Mouse (Mus musculus) megakaryocyte, embryonic 14.5 days (primary cell): ENCODE results near the gene Gamt. TPM values are rescaled to one million over a fixed set of nuclear protein-coding genes. Genes with fewer than 3 reads are reported as not detected.
A peak's percentile ranks its signal among the peaks of the same experiment; 100 is the strongest.
"Not testable (repeated sequence)": the region's sequence is repeated elsewhere in the genome, so short reads cannot be mapped to it uniquely, and the experiment has no call there.

Experiments used
- H3K27me3 ChIP-seq: replicated peaks from 2 replicates; pipeline ENCODE3; 2012; ENCODE audit warnings: inconsistent platforms
- H3K36me3 ChIP-seq: replicated peaks from 2 replicates; pipeline ENCODE3; 2012; ENCODE audit warnings: low read length, inconsistent platforms, mixed read lengths
- H3K4me1 ChIP-seq: 2 replicates; pipeline ENCODE4 v1.6.1; 2012; ENCODE audit warnings: inconsistent platforms
- H3K4me3 ChIP-seq: replicated peaks from 2 replicates; pipeline ENCODE3; 2012; ENCODE audit warnings: moderate library complexity, mild to moderate bottlenecking, inconsistent platforms
- H3K9me3 ChIP-seq: 2 replicates; pipeline ENCODE4 v1.6.1; 2012; ENCODE audit warnings: inconsistent platforms
- FLI1 ChIP-seq: IDR thresholded peaks from 2 replicates; pipeline ENCODE4 v1.6.1; 2012; ENCODE audit warnings: low read length, inconsistent platforms, mixed read lengths
- GATA1 ChIP-seq: IDR thresholded peaks from 3 replicates; pipeline ENCODE4 v1.6.1; 2012; ENCODE audit warnings: mixed read lengths, low read length, inconsistent platforms, borderline replicate concordance
- polyA plus RNA-seq: library from polyadenylated mRNA; stranded (reverse); fragments of >175 nt; gene quantifications from 2 replicates; pipeline ENCODE4 v1.2.3, GENCODE M21; 2012; ENCODE audit warnings: low replicate concordance; ENCODE audit not compliant: insufficient read depth

Gene Gamt
- polyA plus RNA-seq, 1 experiment = 3.2 TPM

DNA sequence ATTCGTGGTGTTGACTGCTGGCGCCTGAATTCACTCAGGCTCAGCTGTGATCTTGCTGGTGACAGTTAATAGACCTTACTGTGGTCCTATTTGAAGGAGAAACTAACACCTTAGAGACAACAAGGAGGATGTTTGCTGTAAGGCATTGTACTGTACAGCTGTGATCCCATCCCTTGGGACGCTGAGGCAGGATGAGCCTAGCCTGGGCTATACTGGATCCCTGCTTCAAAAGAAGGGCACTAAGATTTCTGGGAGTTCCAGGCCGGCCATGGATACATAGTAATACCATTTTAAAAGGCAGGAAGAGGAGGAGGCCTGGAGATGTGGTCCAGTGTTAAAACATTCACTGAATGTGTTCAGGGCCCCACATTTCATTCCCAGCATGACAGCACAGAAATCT lies 10.2 kb downstream of the Gamt start:
- H3K9me3 ChIP-seq = no peaks in the 10 kb centered on the region
- H3K4me3 ChIP-seq = peak overlapping the region; percentile 96
- no peak for TF ChIP-seq FLI1
- no peak for TF ChIP-seq GATA1
- peaks cover 68% of the 10 kb centered on the region for H3K4me1 ChIP-seq
- peaks cover 2% of the 10 kb centered on the region for H3K27me3 ChIP-seq
- peaks cover 48% of the 10 kb centered on the region for H3K36me3 ChIP-seq

- Histone ChIP-seq H3K36me3 (peaks cover 43% of the 10 kb centered on the region), H3K9me3 (no peaks in the 10 kb centered on the region), H3K27me3 (peaks cover 2% of the 10 kb centered on the region), H3K4me3 (peak overlapping the region; percentile 96), H3K4me1 (peaks cover 73% of the 10 kb centered on the region)
- no peak for TF ChIP-seq GATA1
- no peak for TF ChIP-seq FLI1
Observed at GRCm38 (mm10) chr10:80250059-80250458, 10.8 kb downstream of the Gamt start.

DNA sequence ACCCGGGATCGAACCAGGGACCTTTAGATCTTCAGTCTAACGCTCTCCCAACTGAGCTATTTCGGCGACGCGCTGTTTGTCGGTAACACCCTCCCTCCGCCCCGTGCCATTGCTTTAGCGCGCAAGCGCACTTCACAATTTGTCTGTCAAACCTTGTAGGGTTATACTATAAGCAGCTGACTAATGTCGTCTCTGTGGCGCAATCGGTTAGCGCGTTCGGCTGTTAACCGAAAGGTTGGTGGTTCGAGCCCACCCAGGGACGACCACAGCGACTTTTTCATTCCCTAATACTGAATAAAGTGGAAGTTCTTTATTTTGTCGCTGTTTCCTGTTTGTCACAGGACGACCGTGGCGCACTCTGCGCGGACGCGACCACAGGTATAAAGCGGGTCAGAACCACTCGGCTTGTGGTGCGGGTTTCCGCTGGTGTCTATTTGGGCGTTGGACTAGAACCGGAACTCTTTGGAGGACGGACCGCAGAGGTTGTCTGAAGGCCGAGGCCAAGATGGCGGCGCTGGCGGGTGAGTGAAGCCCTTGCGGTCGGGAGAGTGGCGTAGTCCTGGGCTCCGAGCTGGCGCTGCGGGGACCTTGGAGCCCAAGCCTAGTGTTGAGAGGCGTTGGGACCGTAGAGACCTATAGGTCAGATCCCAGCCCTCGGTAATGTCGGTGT lies 11.7 kb downstream of the Gamt start, which contains the start of gene Ndufs7:
TSS of gene Ndufs7 (plus strand) at position 151 of the 670 bp plus-strand sequence.
- H3K27me3 ChIP-seq = peaks cover 2% of the 10 kb centered on the region
- peak within 1 kb of the TSS; percentile 96 for H3K4me3 ChIP-seq
- no peaks in the 10 kb centered on the region for H3K9me3 ChIP-seq
- H3K4me1 ChIP-seq = peaks cover 72% of the 10 kb centered on the region
- peaks cover 41% of the 10 kb centered on the region for H3K36me3 ChIP-seq
- TF ChIP-seq GATA1 (no peak), FLI1 (peak; percentile 50; the same call in 1 of the 2 replicates)

GRCm38 (mm10) chr10:80248437-80248836 lies 12.4 kb downstream of the Gamt start:
- H3K9me3 ChIP-seq, H3K27me3 ChIP-seq: not testable (repeated sequence)
- peaks cover 69% of the 10 kb centered on the region for H3K4me1 ChIP-seq
- H3K36me3 ChIP-seq = peaks cover 41% of the 10 kb centered on the region
- H3K4me3 ChIP-seq = peak overlapping the region; percentile 96

GRCm38 (mm10) chr10:80247849-80248248 lies 13.0 kb downstream of the Gamt start:
- peaks cover 2% of the 10 kb centered on the region for H3K27me3 ChIP-seq
- peaks cover 41% of the 10 kb centered on the region for H3K36me3 ChIP-seq
- H3K9me3 ChIP-seq = no peaks in the 10 kb centered on the region
- H3K4me3 ChIP-seq = peak overlapping the region; percentile 21
- TF ChIP-seq FLI1 (no peak), GATA1 (no peak)
- H3K4me1 ChIP-seq = peaks cover 66% of the 10 kb centered on the region

- peaks cover 2% of the 10 kb centered on the region for H3K27me3 ChIP-seq
- peaks cover 46% of the 10 kb centered on the region for H3K4me1 ChIP-seq
- no peaks in the 10 kb centered on the region for H3K9me3 ChIP-seq
- H3K36me3 ChIP-seq = peaks cover 41% of the 10 kb centered on the region
- H3K4me3 ChIP-seq = peak overlapping the region; percentile 80
- TF ChIP-seq GATA1 (peak; percentile 55; the same call in 1 of the 3 replicates), FLI1 (no peak)
Observed at GRCm38 (mm10) chr10:80245600-80245999, 15.2 kb downstream of the Gamt start.

- Histone ChIP-seq H3K4me1 (peaks cover 39% of the 10 kb centered on the region), H3K9me3 (no peaks in the 10 kb centered on the region), H3K4me3 (no peak overlapping the region), H3K27me3 (peaks cover 2% of the 10 kb centered on the region), H3K36me3 (peaks cover 48% of the 10 kb centered on the region)
- TF ChIP-seq FLI1 (no peak), GATA1 (no peak)
Observed at GRCm38 (mm10) chr10:80244791-80245399, 15.9 kb downstream of the Gamt start.

- Histone ChIP-seq H3K9me3 (no peaks in the 10 kb centered on the region), H3K4me1 (peaks cover 30% of the 10 kb centered on the region), H3K4me3 (no peak overlapping the region), H3K36me3 (peaks cover 71% of the 10 kb centered on the region), H3K27me3 (peaks cover 2% of the 10 kb centered on the region)
- TF ChIP-seq GATA1 (no peak), FLI1 (no peak)
Observed at GRCm38 (mm10) chr10:80242607-80243006, 18.2 kb downstream of the Gamt start.

DNA sequence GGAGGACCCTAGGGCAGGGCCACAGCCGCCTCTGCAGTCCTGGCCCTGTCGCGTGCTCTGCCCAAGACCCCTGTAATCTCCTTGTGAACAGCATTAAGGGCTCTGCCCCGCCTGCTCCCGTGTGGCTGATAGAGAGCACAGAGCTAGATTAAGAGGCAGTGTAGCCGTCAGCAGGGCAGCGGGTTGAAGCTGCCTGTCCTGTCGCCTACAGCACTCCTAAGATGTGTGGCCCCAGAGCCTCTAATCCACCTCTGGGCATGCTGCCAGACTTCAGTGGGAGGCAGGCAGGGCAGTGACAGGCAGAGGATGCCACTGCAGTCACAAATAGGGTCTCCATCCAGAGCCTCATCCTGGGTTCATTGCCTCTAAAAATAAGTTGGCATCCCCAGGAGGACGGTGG lies 18.7 kb downstream of the Gamt start:
- Histone ChIP-seq H3K9me3 (no peaks in the 10 kb centered on the region), H3K36me3 (peaks cover 76% of the 10 kb centered on the region), H3K27me3 (peaks cover 2% of the 10 kb centered on the region), H3K4me1 (peaks cover 34% of the 10 kb centered on the region), H3K4me3 (no peak overlapping the region)
- TF ChIP-seq FLI1 (no peak), GATA1 (no peak)

DNA sequence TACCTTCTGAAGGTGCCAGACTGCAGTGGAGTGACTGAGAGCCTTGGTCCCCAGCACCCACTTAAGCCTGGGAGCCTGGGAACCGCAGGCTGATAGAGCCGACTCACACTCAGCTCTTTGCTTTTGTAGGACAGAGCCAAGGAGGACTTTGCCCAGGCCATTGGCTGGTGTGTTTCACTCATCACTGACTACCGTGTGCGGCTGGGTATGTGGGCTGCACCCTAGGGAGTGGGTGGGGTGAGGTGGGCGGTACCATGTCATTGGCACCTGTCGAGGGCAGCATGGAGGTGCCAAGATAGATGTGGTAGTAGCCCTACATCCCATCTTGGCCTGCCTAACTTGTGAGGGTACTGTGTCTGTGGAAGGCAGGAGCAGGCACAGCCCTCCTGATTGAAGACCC lies 21.0 kb downstream of the Gamt start:
- H3K4me3 ChIP-seq = no peak overlapping the region
- peaks cover 97% of the 10 kb centered on the region for H3K36me3 ChIP-seq
- peaks cover 18% of the 10 kb centered on the region; the same call in 1 of the 2 replicates for H3K4me1 ChIP-seq
- H3K27me3 ChIP-seq = no peaks in the 10 kb centered on the region
- TF ChIP-seq FLI1 = no peak
- no peak for TF ChIP-seq GATA1
- no peaks in the 10 kb centered on the region for H3K9me3 ChIP-seq
